ENCODE assay signal across 19 mouse cellular contexts in the genomic region with DNA sequence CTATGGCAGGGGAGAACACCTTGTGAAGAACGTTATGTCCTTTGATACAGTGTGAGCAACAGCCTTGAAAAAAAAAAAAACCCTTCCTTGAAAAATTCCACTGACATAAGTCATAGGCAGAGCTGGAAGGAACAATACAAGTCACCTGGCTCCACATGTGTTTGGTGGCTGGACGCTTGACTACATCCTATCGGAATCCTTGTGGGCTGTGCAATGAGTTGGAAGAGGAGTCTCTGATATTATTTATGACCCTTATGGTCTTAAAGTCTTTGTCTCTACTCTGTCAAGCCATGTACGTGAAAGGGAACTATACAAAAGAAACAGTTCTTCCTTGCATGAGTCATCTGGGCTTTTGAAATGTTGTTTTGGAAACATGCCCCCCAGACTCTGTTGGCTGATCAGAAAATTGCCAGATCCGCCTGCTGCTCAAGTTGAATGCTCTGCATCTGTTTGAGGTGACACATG.
DNase-seq lines count a peak whose midpoint lies in the region; TF ChIP-seq lines count a peak whose summit lies in the region.
"Had no signal": no experiment of that assay in that cellular context is flagged by ENCODE, and none has a peak within 500 bp of the region (broad histone marks: within the 10 kb centered on the region; RNA-seq: fewer than 3 reads in every experiment).

No protein-coding gene starts in this region.

- no peak for DNase-seq in gastrocnemius, adult 2 months
- no peak for DNase-seq in gastrocnemius, adult 8-10 months (ENCODE audit: low spot score in 2 of 2)
- DNase-seq in layer of hippocampus, adult 2 months (ENCODE audit: low spot score in 2 of 2), result no peak
- DNase-seq in layer of hippocampus, postnatal 10 days (ENCODE audit: low spot score in 2 of 2), result no peak
- DNase-seq in Muller cell, postnatal 12 days (ENCODE audit: inconsistent ontology term), result peak; percentile 91
- DNase-seq in fibroblast of lung, adult 2 months (ENCODE audit: low read depth), result peak; percentile 59
- DNase-seq in retina, embryonic 14.5 days (ENCODE audit: low spot score), result no peak
- DNase-seq in right cerebral cortex, postnatal 10 days (ENCODE audit: low spot score in 2 of 2), result no peak
- DNase-seq: cerebellum, adult 9-11 months; layer of hippocampus, adult 9-11 months; lung, embryonic 14.5 days; right cerebral cortex, adult 18-20 months; thymus, postnatal 25 days had no signal

- intact Hi-C loops in gastrocnemius, adult 2 months (cut with DNase I), result no loop called here

- peak overlapping the region; percentile 84 for H3K27ac ChIP-seq in gastrocnemius, adult 2 months
- peak overlapping the region; percentile 54 for H3K27ac ChIP-seq in layer of hippocampus, adult 2 months
- H3K27ac ChIP-seq: embryonic facial prominence, embryonic 13.5 days; heart, embryonic 10.5 days; hindbrain, embryonic 14.5 days; limb, embryonic 13.5 days; midbrain, embryonic 12.5 days; neural tube, embryonic 12.5 days had no signal

- peak overlapping the region; percentile 25 for H3K4me3 ChIP-seq in gastrocnemius, adult 2 months
- H3K4me3 ChIP-seq in layer of hippocampus, adult 2 months, result no peak overlapping the region
- H3K4me3 ChIP-seq: embryonic facial prominence, embryonic 13.5 days; heart, embryonic 10.5 days; limb, embryonic 13.5 days; midbrain, embryonic 12.5 days; neural tube, embryonic 12.5 days had no signal

- no peak for TF ChIP-seq CTCF in gastrocnemius, adult 2 months (IDR thresholded peaks at IDR 0.05)
- TF ChIP-seq CTCF in layer of hippocampus, adult 2 months (conservative IDR thresholded peaks at IDR 0.05), result 0 out of 2 replicates have a peak, but pooled peaks have one; percentile 5

Comparison
In these comparisons a context has a peak if more than half of its experiments do, and no peak if none do; other contexts are left out.
1. DNase-seq: peak in Muller cell, postnatal 12 days (single experiment) and fibroblast of lung, adult 2 months (single experiment); none in gastrocnemius, adult 2 months (single experiment), gastrocnemius, adult 8-10 months (0 of 2), layer of hippocampus, adult 2 months (0 of 2), layer of hippocampus, postnatal 10 days (0 of 2), retina, embryonic 14.5 days (single experiment) and right cerebral cortex, postnatal 10 days (0 of 2).